Mouse (Mus musculus) forebrain, embryonic 16.5 days (tissue): Measurements from ENCODE around the gene Rhbdd2. TPM values are rescaled to one million over a fixed set of nuclear protein-coding genes. Genes with fewer than 3 reads are reported as not detected.

Experiments used
- ATAC-seq: fragments of 200-750 bp; cut with Nextera tagmentation; 2 replicates; pipeline ENCODE4 v1.8.0; 2017; ENCODE audit warnings: mild to moderate bottlenecking, moderate library complexity
- H3K27ac ChIP-seq: fragments of 300-500 bp; sonication (generic); 2 replicates; pipeline ENCODE4 v1.5.1; 2014; ENCODE audit warnings: low read length, control low read depth
- H3K27me3 ChIP-seq: fragments of 300-500 bp; sonication (generic); replicated peaks from 2 replicates; pipeline ENCODE4 v1.6.1; 2014; ENCODE audit warnings: low read length; ENCODE audit not compliant: control insufficient read depth, insufficient read depth
- H3K36me3 ChIP-seq: fragments of 300-500 bp; sonication (generic); 2 replicates; pipeline ENCODE4 v1.6.1; 2014; ENCODE audit not compliant: control insufficient read depth, insufficient read depth
- H3K4me1 ChIP-seq: fragments of 300-500 bp; sonication (generic); replicated peaks from 2 replicates; pipeline ENCODE4 v1.6.1; 2014; ENCODE audit warnings: low read length; ENCODE audit not compliant: control insufficient read depth, insufficient read depth
- H3K4me2 ChIP-seq: fragments of 300-500 bp; sonication (generic); 2 replicates; pipeline ENCODE4 v1.6.1; 2014; ENCODE audit warnings: mild to moderate bottlenecking, low read length, control low read depth
- H3K4me3 ChIP-seq: fragments of 300-500 bp; sonication (generic); replicated peaks from 2 replicates; pipeline ENCODE4 v1.5.1; 2014; ENCODE audit warnings: mild to moderate bottlenecking, low read length, control low read depth
- H3K9ac ChIP-seq: fragments of 300-500 bp; sonication (generic); replicated peaks from 2 replicates; pipeline ENCODE4 v1.6.1; 2014; ENCODE audit warnings: low read depth, low read length, control low read depth
- H3K9me3 ChIP-seq: fragments of 300-500 bp; sonication (generic); 2 replicates; pipeline ENCODE4 v1.6.1; 2016; ENCODE audit warnings: low read length; ENCODE audit not compliant: control insufficient read depth
- WGBS: fragments of 180-500 bp; shearing (Covaris S2); extraction: QIAGEN DNeasy Blood & Tissue Kit; methylation state at CpG from one replicate; pipeline ENCODE4 v1.1.7; 2014; 5-methylcytosine and 5-hydroxymethylcytosine counted together
- polyA plus RNA-seq: library from polyadenylated mRNA; unstranded; fragments of >200 nt; fragmentation: Nextera tagmentation; extraction: Ambion mirVana; gene quantifications from 2 replicates; pipeline ENCODE4 v1.2.1, GENCODE M21; 2015

Rhbdd2 gene
- polyA plus RNA-seq, 1 experiment from 2014 or later: 72.2 TPM

DNA sequence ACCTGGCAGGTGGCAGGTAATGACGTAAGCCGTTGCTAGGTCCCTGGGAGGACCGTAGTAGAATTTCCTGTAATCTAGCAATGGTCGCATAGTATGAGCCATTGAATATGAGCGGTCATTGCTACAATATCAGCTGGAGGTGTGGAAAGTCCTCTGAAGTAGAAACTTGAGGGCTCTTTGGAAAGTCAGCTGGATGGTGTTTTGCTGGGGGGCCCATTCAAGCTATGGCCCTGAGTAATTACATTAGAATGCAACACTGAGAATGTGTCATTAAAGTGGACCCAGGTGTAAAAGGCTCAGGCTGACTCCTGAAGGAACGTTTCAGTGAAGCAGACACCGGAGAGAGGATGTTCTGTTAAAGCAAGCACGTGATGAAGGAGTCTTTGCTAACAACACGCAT, 11.9 kb upstream of the Rhbdd2 start:
- Histone ChIP-seq H3K9ac (no peak overlapping the region), H3K36me3 (no peaks in the 10 kb centered on the region), H3K4me3 (no peak overlapping the region), H3K4me2 (no peak overlapping the region), H3K27ac (no peak overlapping the region), H3K27me3 (no peaks in the 10 kb centered on the region), H3K4me1 (no peaks in the 10 kb centered on the region), H3K9me3 (no peaks in the 10 kb centered on the region)
- ATAC-seq: no peak
- WGBS: 87% methylated on average over 9 of the region's 9 CpGs

DNA sequence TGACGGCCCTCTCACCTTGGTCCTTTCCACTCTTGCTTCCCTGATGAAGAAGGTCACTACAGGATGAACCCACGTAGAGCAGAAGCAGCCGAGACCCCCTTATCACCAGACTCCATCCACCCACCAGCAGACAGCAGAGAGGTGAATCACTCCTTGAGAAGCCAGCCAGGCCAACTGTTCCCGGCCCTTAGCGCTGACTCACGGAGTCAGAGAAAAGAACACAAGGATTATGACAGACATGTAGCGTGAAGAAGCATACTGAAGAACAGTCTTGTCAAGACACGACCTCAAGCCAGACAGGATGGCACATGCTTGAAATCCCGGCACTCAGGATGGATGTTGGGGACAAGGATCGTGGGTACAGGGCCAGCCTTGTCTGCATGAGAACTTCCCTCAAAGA, 10.7 kb upstream of the Rhbdd2 start:
- no peak for ATAC-seq
- Histone ChIP-seq H3K27ac (no peak overlapping the region), H3K9me3 (no peaks in the 10 kb centered on the region), H3K27me3 (no peaks in the 10 kb centered on the region), H3K4me3 (no peak overlapping the region), H3K9ac (no peak overlapping the region), H3K4me1 (no peaks in the 10 kb centered on the region), H3K4me2 (no peak overlapping the region), H3K36me3 (no peaks in the 10 kb centered on the region)
- WGBS: 89% methylated on average over 10 of the region's 10 CpGs

DNA sequence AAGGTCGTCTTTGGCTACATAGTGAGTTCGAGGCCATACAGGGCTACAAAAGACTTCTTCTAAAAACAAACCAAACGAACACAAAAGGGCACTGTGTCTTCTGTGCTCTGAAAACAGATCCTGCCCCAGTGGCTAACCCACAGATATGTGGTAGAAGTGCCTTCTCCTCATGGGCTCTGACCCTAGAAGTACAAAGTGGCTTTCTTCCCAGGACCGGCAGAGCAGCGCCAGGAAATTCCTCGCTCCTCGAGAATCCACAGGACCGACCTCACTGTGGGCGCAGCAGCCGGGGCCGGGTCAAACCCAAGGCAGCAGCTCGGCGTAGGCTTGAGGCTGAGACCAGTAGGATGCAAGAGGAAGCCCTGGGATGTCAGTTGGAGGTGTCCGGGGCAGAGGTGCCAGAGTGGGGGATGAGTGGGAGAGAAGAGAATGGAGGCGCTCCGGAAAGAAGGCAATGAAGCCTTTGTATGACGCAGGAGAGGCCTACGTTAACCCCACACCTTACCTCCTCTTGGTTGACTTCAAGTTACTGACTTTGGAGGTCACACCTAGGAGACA, 9.3 kb upstream of the Rhbdd2 start:
- Histone ChIP-seq H3K9me3 (no peaks in the 10 kb centered on the region), H3K4me1 (no peaks in the 10 kb centered on the region), H3K27me3 (no peaks in the 10 kb centered on the region), H3K27ac (no peak overlapping the region), H3K36me3 (no peaks in the 10 kb centered on the region), H3K4me3 (no peak overlapping the region), H3K4me2 (no peak overlapping the region), H3K9ac (no peak overlapping the region)
- ATAC-seq: no peak
- WGBS: 89% methylated on average over 18 of the region's 18 CpGs

DNA sequence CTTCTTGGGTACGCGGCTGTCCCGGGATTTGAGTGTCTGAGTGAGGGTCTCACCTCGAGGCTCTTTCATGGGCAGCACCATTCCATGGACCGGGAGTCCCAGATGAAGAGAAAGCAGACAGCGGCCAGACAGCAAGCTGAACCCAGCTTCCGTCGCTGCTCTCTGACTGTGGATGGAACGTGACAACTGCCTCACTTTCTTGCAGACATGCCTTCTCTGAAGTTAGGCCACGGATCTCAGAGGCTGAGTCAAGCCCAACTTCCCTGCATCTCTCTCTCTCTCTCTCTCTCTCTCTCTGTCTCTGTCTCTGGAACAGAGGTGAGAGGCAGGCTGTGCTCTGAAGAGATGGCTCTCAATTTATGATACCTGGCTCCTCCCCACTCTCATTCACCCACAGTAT, 3.5 kb upstream of the Rhbdd2 start:
- no peak for ATAC-seq
- Histone ChIP-seq H3K36me3 (no peaks in the 10 kb centered on the region), H3K4me1 (peaks cover 9% of the 10 kb centered on the region), H3K4me2 (peak overlapping the region; percentile 17; the same call in 1 of the 2 replicates), H3K9me3 (no peaks in the 10 kb centered on the region), H3K4me3 (no peak overlapping the region), H3K9ac (no peak overlapping the region), H3K27me3 (no peaks in the 10 kb centered on the region), H3K27ac (no peak overlapping the region)
- WGBS: 41% methylated on average over 10 of the region's 10 CpGs

DNA sequence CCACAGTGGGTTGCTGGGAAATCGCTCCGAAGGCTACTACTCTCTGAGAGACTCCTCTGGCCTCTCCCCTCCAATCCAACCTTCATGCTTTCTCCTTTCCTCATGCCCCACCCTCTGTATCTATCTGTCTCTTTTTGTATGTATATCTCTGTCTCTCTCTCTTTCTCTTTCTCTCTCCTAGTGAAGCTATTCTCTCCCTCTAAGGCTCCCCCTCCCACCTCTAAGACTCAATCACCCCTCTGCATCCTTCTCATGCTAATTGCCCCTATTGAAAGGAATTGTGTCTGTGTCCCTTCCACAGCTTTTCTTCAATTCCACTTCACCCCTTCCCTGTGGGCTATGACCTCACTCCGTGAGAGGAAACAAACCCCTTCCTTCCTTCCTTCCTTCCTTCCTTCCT, 3.0 kb upstream of the Rhbdd2 start:
- no peaks in the 10 kb centered on the region for H3K9me3 ChIP-seq
- no peak overlapping the region for H3K27ac ChIP-seq
- no peaks in the 10 kb centered on the region for H3K36me3 ChIP-seq
- no peak for ATAC-seq
- peaks cover 12% of the 10 kb centered on the region for H3K4me1 ChIP-seq
- H3K9ac ChIP-seq: no peak overlapping the region
- H3K27me3 ChIP-seq: no peaks in the 10 kb centered on the region
- H3K4me2 ChIP-seq: no peak overlapping the region
- no peak overlapping the region for H3K4me3 ChIP-seq
- 83% methylated on average over 3 of the region's 3 CpGs for WGBS

DNA sequence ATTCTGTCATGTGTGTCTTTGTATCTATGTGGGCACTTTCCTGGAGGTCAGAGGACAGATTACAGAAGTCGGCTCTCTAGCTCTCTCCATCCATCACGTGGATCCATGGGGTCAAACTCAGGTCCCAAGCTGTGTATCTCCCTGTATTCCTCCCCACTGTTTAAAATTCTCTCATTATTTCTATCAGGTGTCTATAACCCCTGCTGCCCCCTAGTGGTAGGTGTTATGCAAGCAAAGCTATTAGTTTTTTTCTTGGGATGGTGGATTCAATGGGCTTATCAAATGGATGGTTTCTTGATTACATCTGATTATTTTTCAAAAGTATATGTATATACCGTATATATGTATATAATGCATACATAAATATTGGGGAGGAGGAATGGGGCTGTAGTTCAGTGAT, 1.8 kb upstream of the Rhbdd2 start:
- 31% methylated on average over 3 of the region's 3 CpGs for WGBS

DNA sequence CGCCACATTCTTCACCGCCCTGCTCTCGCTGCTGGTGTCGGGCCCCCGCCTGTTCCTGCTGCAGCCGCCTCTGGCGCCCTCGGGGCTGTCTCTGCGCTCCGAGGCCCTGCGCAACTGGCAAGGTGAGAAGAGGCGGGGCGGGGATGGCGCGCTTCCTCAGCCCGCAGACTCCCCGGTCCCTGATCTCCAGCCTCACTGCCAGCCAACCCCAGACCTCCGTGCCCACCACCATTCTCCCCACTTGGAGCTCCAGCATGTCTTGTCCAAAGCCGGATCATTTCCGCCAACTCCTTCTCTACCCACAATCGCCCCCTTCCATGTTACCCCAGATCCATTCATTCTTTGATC, 353 bp downstream of the Rhbdd2 start:
- Histone ChIP-seq H3K4me1 (peaks cover 12% of the 10 kb centered on the region), H3K4me3 (peak overlapping the region; percentile 93), H3K9ac (peak overlapping the region; percentile 80), H3K9me3 (no peaks in the 10 kb centered on the region), H3K4me2 (peak overlapping the region; percentile 71), H3K27ac (peak overlapping the region; percentile 88), H3K36me3 (peaks cover 11% of the 10 kb centered on the region; the same call in 1 of the 2 replicates), H3K27me3 (no peaks in the 10 kb centered on the region)
- 0% methylated on average over 21 of the region's 21 CpGs for WGBS
- peak; percentile 81 for ATAC-seq

More for the DNA sequence above, 1.8 kb upstream of the Rhbdd2 start:
- Histone ChIP-seq H3K27me3 (no peaks in the 10 kb centered on the region), H3K36me3 (no peaks in the 10 kb centered on the region), H3K9ac (no peak overlapping the region), H3K4me1 (peaks cover 12% of the 10 kb centered on the region), H3K9me3 (no peaks in the 10 kb centered on the region), H3K4me2 (no peak overlapping the region), H3K4me3 (no peak overlapping the region), H3K27ac (no peak overlapping the region)
- ATAC-seq: no peak

DNA sequence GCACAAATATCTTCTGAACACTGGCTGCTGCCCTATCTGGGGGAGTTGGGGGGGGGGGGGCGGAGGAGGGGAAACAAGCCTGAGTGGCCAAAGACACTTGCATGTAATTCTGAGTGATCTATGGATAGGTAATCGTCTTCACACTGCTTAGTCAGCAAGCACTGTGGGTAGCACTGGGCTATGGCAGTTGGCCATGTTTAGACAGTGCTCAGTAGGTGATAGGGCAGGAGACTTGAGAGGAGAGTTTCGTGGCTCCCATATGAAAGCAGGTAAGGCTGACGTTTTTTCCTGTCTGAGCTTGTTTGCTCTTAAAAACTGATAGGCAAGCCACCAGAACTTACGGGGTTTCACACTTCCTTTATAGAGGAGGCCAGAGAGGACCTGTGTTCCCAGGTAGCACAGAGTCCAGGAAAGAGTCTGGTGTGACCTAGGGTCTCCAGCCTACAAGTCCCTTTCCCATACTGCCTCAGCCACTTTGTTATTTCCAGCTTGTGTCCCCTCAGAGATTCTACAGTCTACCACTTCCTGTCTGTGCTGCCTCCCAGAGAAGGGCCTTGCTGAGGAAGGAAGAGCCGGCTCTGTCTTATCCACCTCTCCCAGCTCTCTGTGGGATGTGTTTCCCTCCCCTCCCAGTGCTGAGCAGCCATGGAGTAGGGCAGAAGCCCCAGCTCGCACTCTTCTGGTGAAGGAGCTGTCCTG, 7.5 kb downstream of the Rhbdd2 start:
- no peak overlapping the region for H3K9ac ChIP-seq
- no peaks in the 10 kb centered on the region for H3K4me1 ChIP-seq
- no peak overlapping the region for H3K27ac ChIP-seq
- no peak overlapping the region for H3K4me2 ChIP-seq
- no peaks in the 10 kb centered on the region for H3K27me3 ChIP-seq
- ATAC-seq: no peak
- 88% methylated on average over 6 of the region's 7 CpGs for WGBS
- H3K36me3 ChIP-seq: peaks cover 16% of the 10 kb centered on the region; the same call in 1 of the 2 replicates
- H3K9me3 ChIP-seq: no peaks in the 10 kb centered on the region
- no peak overlapping the region for H3K4me3 ChIP-seq

DNA sequence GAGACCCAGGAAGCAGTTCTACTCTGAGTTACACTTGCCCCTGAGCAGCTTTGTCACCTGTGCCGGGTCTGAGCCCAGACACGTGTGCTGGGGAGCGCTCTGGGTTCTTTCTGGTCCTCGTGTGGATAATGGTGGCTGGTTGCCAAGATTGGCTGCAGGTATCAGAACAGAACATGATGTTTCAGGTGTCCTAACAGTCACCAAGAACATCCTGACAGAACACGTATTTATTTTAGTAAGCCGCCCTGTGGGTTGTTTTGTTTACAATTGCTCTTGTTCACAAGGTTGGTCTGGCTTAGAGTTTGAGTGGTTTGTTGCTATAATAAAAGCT, 8.0 kb downstream of the Rhbdd2 start:
- H3K36me3 ChIP-seq: peaks cover 16% of the 10 kb centered on the region; the same call in 1 of the 2 replicates
- H3K4me2 ChIP-seq: no peak overlapping the region
- H3K9me3 ChIP-seq: no peaks in the 10 kb centered on the region
- H3K9ac ChIP-seq: no peak overlapping the region
- no peak for ATAC-seq
- WGBS: 85% methylated on average over 6 of the region's 6 CpGs
- H3K4me3 ChIP-seq: no peak overlapping the region
- no peak overlapping the region for H3K27ac ChIP-seq
- H3K4me1 ChIP-seq: no peaks in the 10 kb centered on the region
- no peaks in the 10 kb centered on the region for H3K27me3 ChIP-seq

DNA sequence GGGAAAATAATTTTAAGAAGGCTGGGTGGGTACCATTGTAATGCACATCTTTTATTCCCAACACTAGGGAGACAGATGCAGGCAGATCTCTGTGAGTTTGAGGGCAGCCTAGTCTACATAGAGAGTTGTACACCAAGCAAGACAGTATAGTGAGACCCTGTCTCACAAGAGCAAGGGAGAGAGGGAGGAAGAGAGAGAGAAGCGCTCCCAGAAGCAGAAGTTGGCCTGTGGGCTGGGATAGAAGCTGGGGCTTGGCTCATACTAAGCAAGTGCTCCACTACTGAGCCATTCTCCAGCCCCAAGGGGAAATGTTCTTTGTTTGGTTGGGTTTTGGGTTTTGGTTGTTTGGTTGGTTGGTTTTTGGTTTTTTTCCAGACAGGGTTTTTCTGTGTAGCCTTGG, 8.6 kb downstream of the Rhbdd2 start:
- Histone ChIP-seq H3K27me3 (no peaks in the 10 kb centered on the region), H3K36me3 (peaks cover 13% of the 10 kb centered on the region; the same call in 1 of the 2 replicates)

More for the DNA sequence above, 8.6 kb downstream of the Rhbdd2 start:
- no peak for ATAC-seq
- Histone ChIP-seq H3K9ac (no peak overlapping the region), H3K27ac (no peak overlapping the region), H3K4me3 (no peak overlapping the region), H3K4me2 (no peak overlapping the region), H3K9me3 (no peaks in the 10 kb centered on the region), H3K4me1 (no peaks in the 10 kb centered on the region)
- 100% methylated on average over 1 of the region's 1 CpGs for WGBS
